Mouse (Mus musculus) WW6 (cell line): Measurements from ENCODE around the gene Olfr54.
"Not testable (repeated sequence)": the region's sequence is repeated elsewhere in the genome, so short reads cannot be mapped to it uniquely, and the experiment has no call there.

Source experiments
- DNase-seq: peaks from one replicate; pipeline ENCODE4 v3.0.0-alpha.2; 2013; ENCODE audit warnings: low read depth, low spot score

Gene Olfr54

DNA sequence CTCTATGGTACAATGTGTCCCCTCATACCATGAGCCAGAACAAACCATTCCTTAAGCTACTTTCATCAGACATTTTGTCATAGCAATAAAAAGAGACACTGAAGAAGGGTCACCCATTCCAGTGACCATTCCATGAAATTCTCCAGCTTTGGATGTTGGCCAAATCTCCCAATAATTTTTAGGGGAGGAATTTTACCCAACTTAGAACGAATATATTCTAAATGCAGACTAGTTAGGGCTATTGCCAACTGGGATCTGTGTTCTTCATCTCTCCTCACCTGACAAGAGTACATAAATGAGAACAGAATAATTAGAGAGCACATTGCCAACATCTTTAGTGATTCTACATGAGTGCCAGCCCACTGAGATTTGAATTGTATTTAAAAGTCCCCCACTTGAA is at the start of gene Olfr54:
Olfr54 (plus strand) TSS at position 301 of the 400 bp plus-strand sequence.
- DNase-seq: no peak

GRCm38 (mm10) chr11:50964886-50965285 is 49.1 kb upstream of the Olfr54 start:
- no peak for DNase-seq

DNA sequence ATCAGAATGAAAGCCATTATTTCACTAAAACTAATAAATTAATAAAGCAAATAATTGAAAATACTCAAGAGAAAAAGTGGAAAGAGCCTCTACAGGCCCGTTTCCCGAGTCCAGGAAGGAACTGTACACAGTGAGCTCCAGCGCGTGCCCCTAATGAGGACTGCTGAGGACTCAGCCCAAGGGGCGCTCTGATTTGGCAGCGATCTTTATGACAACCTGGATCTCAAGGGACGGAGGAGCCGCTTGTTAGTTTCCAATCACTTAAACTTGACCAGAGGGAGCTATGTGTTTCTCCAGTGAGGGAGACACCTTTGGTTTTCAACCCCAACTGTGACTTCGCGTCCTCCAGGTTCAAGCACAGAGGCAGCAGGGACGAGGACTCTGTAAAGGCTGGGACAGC is 47.8 kb upstream of the Olfr54 start, which contains the start of gene Olfr1378:
Olfr1378 (plus strand) TSS at position 301 of the 400 bp plus-strand sequence.
- no peak for DNase-seq

DNA sequence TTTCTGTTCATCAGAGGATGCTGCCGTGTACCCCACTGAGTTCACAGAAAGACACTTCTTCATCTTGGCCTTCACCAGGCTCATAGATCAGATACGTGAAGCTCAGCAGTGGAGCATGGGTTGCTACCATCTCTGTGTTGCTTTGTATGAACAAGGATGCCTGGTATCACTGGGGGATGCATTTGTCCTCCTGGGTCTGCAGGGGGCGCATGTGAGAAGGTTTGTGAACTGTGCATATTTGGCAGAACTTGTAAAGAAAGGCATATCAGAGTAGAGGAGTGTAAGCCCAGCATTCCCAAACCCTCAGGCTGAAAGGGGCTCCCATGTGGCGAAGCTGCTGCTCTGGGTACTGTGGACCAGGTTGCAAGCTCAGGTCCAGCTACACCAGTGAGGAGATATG is 36.8 kb upstream of the Olfr54 start:
- DNase-seq: no peak

- DNase-seq: no peak
These were observed 32.4 kb upstream of the Olfr54 start, which contains the start of gene Olfr1377 for GRCm38 (mm10) chr11:50981667-50982066. Gene Olfr1377, plus strand, starts transcription at chr11:50981967.

DNA sequence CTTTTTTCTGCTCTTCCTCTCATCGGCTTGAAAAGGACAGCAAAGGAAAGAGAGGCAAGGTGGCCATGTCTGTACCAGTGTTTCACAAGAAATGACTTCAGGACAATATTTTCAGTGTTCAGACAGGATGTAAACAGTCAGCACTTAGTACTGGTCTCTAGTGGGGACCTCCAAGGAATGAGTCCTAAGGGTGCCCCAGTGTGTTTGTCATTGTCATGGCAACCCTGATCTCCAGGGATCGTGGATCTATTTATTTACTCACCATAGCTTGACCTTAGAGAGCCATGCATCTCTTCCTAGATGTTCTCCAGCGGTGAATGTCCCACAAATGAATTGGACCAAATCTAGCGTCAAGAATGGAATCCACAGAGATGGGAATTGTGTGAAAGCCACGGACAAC is 10.7 kb upstream of the Olfr54 start, which contains the start of gene Olfr51:
Olfr51 (plus strand) TSS at position 301 of the 400 bp plus-strand sequence.
- DNase-seq: no peak

- no peak for DNase-seq
These were observed 2.2 kb upstream of the Olfr54 start for GRCm38 (mm10) chr11:51011821-51012220.

- no peak for DNase-seq
These were observed 2.3 kb downstream of the Olfr54 start for GRCm38 (mm10) chr11:51016341-51016740.

DNA sequence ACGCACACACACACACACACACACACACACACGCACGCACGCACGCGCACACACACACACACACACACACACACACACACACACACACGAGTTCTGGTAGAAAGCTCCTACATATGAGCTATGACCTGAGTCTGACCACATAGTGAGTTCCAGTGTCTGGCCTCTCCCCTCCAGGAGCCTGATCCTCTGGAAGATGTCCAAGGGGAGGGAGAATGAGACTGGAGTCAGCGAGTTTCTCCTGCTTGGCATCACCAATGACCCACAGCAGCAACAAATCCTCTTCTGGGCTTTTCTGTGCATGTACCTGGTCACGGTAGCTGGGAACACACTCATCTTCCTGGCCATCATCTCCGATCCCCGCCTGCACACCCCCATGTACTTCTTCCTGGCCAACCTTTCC is 12.8 kb downstream of the Olfr54 start:
- DNase-seq: not testable (repeated sequence)

GRCm38 (mm10) chr11:51029381-51029780 is 15.3 kb downstream of the Olfr54 start:
- not testable (repeated sequence) for DNase-seq

DNA sequence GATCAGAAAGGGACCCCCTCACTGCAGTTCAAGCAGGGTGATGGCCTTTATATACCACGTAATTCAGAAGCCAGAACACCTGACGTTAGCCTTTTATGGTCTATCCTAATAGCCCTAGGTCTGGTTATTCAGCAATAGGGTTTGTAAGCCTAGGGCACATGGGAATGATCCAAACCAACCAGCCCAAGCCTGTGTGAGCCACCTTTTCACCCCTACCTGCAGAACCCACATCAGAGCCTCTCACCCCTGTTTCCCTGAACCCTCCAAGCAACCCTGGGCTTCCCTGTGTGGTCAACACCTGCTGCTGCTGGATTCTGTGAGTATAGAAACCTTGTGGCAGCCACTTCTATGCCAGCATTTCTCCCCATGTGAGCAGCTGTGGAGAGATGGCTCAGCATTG is 16.2 kb downstream of the Olfr54 start:
- DNase-seq: no peak

DNA sequence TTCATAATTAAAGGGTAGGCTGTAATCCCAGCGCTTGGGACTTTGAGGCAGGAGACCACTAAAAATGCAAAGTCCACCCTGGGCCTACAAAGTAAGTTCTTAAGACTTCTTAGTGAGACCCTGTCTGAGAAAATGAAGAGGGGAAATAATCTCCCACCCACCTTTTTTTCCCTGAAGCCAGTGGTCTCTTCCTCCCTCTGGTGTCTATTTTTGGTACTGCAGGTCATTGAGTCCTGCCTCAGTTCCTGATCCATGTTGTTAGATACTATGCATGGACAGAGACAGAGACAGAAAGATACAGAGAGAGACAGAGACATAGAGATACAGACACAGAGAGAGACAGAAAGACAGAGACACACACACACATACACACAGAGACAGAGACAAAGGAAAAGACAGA is 18.8 kb downstream of the Olfr54 start:
- DNase-seq: peak; percentile 24

- not testable (repeated sequence) for DNase-seq
These were observed 20.1 kb downstream of the Olfr54 start for GRCm38 (mm10) chr11:51034141-51034540.

DNA sequence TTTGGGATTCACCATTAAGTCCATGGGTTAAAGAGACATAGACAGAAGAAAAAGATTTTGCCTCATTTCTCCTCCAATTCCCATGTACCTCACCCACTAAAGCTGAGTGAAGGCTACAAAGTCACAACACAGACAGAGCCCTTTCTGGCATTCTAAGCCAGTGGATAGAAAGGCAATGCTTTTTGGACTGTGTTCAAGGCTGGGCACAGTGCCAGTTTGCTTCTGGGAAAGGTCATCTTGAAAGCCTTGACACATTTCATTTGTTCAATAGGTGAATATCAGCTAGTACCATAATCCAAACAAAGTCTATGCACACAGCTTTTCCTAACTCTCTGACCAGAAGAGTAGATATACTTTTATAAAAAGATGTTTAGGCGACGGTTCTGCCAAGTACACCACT is 21.9 kb downstream of the Olfr54 start:
- DNase-seq: no peak

DNA sequence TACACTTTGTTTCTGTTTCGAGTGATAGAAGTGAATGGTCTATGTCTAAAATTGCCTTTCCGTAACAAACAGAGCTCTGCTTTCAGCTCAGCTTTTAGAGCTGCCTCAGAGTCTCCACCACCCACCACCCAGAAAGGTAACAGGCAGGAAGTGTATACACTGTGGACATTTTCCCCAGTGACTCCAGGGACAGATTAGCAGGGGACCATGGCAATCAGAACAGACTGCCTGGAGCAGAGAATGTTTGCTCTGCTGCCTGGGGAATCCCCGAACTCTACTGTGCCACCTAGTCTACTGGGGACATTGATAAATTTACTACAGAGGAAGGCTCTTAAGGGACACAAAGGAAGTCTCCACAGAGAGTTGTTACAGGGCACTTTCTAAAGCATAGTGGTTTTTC is 30.7 kb downstream of the Olfr54 start:
- DNase-seq: not testable (repeated sequence)

- DNase-seq: not testable (repeated sequence)
These were observed 33.8 kb downstream of the Olfr54 start, which contains the start of gene Olfr1375 for GRCm38 (mm10) chr11:51047809-51048208. Gene Olfr1375, plus strand, starts transcription at chr11:51048109.

DNA sequence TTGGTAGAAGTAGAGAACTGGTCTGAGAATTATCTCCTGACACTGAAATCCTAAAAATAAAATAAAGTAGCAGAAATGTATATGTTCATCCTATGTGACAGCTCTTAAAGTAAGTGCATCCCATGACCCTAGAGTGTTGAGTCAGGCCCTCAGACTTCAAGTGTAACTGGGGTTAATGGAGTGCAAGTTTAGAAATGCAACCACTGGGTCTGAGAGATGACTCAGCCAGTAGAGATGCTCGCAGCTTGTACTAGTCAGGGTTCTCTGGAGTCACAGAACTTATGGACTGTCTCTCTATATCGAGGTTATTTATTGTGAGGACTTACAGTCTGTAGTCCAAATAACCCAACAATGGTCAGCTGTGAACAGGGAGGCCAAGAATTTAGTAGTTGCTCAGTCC is 37.6 kb downstream of the Olfr54 start:
- DNase-seq: no peak

DNA sequence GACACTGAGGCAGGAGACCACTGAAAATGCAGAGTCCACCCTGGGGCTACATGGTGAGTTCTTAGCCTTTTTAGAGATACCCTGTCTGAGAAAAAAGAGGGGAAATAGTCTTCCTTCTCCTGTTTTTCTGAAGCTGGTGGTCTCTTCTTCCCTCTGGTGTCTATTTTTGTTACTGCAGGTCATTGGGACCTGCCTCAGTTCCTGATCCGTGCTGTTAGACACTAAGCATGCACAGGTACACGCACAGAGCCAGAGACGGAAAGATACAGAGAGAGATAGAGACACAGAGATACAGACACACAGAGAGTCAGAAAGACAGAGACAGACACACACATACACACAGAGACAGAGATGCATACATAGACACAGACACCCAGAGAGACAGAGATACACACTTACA is 39.2 kb downstream of the Olfr54 start:
- peak; percentile 43 for DNase-seq

DNA sequence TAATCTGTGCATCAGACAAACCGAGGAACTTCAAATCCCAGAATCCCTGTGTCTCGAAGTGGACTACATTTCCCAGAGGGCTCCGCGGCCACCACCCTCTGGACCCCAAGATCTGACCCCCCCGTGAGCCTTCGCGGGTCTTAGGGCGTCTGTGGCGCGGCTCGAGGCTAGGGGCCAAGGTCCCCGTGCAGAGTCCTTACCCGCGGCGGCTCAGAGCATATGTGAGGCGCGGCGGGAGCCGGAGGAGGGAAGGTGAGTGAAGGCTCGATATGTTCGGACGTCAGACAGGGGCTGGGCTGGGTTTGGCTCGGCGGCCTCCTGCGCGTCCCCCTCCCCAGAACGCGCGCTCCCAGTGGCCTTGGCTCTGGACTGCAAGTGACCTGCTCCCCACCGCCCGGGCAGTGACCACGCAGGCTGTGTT is 45.1 kb downstream of the Olfr54 start, which contains the start of gene Zfp354a:
Zfp354a (plus strand) TSS at position 107 of the 421 bp plus-strand sequence.
- peak; percentile 11 for DNase-seq

DNA sequence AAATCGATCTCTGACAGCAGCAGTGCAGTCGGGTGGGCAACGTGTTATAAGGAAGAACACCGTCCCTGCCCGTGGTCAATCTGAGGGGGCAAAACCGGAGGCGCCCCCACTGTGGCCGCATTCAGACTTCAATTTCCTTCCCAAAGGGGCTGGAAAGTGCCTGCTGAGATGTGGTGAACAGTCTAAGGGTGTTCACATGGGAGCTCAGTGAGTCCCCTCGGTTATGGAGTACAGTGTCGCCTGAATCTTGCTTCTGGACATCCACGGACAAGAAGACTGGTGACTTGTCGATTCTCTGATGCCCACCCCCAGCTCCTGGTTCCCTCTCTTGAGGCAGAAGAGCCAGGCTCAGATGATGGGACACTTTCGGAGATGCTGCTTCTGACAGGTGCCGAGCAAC is 45.6 kb downstream of the Olfr54 start:
- no peak for DNase-seq

GRCm38 (mm10) chr11:51060981-51061380 is 46.9 kb downstream of the Olfr54 start:
- DNase-seq: no peak

DNA sequence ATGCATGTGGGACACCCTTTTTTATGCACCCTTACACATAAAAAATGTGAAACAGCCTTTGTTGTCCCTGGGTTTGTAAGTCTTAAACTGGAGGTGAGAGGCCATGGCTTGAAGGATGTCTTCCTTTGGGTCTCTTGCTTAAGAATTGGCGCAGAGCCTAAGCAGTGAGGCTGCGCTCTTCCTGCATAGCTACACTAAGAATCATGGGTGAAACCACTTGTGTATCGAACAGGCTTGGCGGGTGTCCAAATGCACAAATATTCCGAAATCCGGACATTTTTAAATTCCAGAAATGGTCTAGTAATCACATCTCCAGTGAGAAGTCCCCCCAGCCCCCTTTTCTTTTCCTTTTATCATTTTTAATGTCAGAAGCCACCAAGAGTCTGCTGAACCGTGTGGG is 49.2 kb downstream of the Olfr54 start:
- no peak for DNase-seq

DNA sequence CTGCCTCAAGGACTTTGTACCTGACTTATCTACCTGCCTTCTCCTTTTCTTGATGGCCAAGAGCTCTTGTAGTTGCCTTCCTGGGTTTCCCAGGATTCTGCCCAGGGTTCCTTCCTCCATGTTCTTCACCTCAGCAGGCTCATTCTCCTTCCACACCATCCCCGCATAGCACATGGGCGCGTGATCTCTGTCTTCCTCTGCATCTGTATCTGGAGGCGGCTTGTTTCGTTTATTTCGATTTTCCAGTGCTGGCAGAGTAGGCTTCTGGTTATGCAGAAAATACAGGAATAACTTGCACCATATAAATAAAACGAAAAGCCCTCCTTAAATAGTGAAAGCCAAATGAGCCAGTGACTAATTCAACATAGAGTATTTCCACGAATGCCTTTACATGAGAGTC is 49.8 kb downstream of the Olfr54 start:
- DNase-seq: no peak
